Mouse (Mus musculus) B cell, adult (primary cell): ENCODE measurements around the gene Ciita. TPM values are rescaled to one million over a fixed set of nuclear protein-coding genes. Genes with fewer than 3 reads are reported as not detected.

Experiments
- total RNA-seq: library from RNA; stranded (reverse); gene quantifications from 4 replicates; pipeline ENCODE4 v1.2.4, GENCODE M21; 2023; ENCODE audit not compliant: inconsistent age

Gene Ciita
- 244 to 287 TPM (median 262 TPM) in 4 replicates for total RNA-seq

DNA sequence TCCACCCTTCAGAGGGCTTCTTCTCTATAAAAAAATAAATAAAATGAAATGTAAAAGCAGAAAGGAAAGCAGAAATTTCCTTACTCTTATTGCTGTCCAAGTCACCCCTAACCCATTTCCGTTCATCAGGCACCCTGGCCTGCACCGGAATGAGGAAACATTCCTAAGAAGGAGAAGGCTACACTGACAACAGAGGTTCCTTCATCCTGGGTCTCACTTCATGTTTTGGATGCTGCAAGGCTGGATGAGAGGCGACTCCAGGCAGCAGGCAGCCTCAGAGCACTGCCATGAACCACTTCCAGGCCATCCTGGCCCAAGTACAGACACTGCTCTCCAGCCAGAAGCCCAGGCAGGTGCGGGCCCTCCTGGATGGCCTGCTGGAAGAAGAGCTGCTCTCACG, at the start of gene Ciita:
Gene Ciita, plus strand, starts transcription at position 203 of the 400 bp plus-strand sequence.

DNA sequence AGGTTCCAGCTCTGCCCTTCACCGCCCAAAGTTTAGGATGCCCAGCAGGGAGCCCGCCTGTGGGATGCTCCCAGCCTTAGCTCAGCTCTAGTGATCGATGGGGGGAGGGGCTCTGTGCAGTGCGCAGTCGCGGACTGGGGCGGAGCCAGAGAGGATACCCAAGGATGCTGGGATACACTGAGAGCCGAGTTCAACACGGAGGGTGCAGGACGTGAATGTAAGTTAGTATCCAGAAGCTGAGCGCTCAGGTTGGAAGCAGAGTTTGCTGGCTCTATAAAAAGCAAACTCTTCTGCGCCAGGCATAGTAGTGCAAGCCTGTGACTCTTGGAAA, 32.6 kb upstream of the Ciita start, which contains the start of gene Tvp23a:
Gene Tvp23a, minus strand, starts transcription at position 99 of the 331 bp plus-strand sequence.

DNA sequence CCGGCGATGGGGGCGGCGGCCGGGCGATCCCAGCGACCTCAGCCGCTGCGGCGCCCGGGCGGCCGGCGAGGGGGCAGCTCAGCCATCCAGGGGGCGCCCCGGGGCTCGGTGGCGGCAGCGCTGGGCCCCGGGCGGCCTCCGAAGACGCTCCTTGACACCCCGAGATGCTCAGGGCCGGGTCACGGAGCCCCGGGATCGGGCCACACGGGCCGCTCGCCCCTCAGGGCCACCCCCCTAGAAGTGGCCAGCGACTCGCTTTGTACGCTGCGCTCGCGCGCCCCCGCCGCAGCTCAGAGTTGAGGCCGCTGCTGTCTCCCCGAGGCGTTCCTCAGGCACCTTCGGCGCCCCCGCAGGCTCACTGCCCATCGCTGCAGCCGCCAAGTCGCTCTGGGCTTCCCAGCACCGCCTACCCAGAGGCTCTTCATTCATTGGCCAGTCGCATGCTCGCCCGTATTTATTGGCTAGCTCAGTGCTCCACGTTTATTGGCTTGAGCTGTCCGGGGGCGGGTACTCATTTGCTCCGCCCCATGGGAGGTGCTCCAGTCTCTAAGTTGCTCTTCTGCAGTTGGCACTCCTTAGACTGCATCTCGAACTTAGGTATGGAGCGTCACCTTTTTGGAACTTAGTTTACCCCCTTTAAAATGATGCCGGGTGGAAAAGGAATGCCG, 63.0 kb downstream of the Ciita start, which contains the start of gene Dexi:
Gene Dexi, minus strand, starts transcription at position 357 of the 668 bp plus-strand sequence.

DNA sequence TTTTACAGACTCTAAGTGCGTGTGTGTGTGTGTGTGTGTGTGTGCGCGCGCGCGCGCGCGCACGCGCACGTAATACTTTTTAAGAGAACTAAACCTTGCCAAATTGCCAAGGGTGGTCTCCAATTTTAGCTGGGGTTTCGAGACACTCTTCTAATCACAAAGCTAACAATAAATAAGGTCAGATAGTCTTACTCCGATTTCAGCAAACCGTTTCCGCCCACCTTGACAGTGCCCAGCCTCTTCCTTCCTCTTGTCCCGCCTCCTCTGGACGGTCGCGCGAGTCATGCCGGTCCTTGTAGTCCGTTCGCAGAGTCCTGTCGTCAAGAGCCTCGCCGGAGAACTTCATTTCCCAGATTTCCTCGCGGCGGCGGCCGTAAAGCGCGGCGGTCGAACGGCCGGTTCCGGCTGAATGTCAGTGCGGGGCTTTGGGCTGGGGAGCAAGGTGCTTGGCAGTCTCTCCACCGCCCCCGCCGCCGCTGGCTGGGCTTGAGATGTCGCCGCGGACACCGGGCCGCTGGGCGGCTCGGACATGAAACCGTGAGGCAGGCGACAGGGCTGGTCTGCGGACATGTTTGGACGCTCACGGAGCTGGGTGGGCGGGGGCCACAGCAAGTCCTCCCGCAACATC, 65.2 kb downstream of the Ciita start, which contains the start of gene Clec16a:
Gene Clec16a, plus strand, starts transcription at position 345 of the 628 bp plus-strand sequence.

Other genes starting within 250 kb of the Ciita start
- gene Emp2, start 166.1 kb upstream of the Ciita start, total RNA-seq, result 0.13 TPM in 1 of 4 replicates, not detected in the others
- not detected in 4 replicates for gene Tekt5, start 84.6 kb upstream of the Ciita start, total RNA-seq
- 56.1 to 61.3 TPM (median 60.7 TPM) in 4 replicates for gene Nubp1, start 68.1 kb upstream of the Ciita start, total RNA-seq
- not detected in 4 replicates for gene Tvp23a, start 32.7 kb upstream of the Ciita start, total RNA-seq
- 17.1 to 19.1 TPM (median 17.8 TPM) in 4 replicates for gene Dexi, start 63.0 kb downstream of the Ciita start, total RNA-seq
- 33.4 to 40.2 TPM (median 39.2 TPM) in 4 replicates for gene Clec16a, start 65.3 kb downstream of the Ciita start, total RNA-seq